Mouse (Mus musculus): ENCODE results near the gene Gm21775. TPM values are rescaled to one million over a fixed set of nuclear protein-coding genes. Genes with fewer than 3 reads are reported as not detected.
"Not testable (repeated sequence)": the region's sequence is repeated elsewhere in the genome, so short reads cannot be mapped to it uniquely, and the experiment has no call there.

The Gm21775 gene
- polyA plus RNA-seq (2014; fragmentation: Nextera tagmentation; extraction: Ambion mirVana), result not detected in 2 replicates

DNA sequence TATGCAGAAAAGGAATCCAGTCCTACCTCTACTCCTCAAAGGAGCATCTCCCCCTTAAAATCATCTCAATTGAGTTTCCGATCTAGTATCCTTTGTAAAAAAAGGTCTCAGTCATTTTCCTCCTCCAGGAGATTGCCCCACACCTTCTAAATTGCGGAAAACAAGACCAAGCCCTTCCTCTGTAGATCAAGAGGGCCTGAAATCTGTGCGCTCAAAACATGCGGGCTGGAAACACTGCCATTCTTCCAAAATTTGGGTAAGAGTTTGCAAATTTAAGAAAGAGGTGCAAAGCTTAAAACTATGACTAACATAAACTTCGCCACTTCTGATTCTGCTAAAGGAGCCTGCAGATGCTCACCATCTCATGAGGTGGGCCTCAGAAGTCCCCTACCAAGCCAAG lies at the start of gene Gm21775:
Gm21775 (plus strand) TSS at position 301 of the 400 bp plus-strand sequence.
- H3K27me3 ChIP-seq (ENCODE audit: control insufficient read depth, insufficient read depth, low read length); H3K9me3 ChIP-seq (replicated peaks; ENCODE audit: control insufficient read depth, low read length); H3K27ac ChIP-seq (ENCODE audit: low read depth, low read length); H3K36me3 ChIP-seq (ENCODE audit: control insufficient read depth, insufficient read depth, low read length); H3K4me3 ChIP-seq (ENCODE audit: low read depth, low read length); H3K4me1 ChIP-seq (ENCODE audit: control insufficient read depth, insufficient read depth, low read length); H3K9ac ChIP-seq (ENCODE audit: low read depth, low read length); H3K4me2 ChIP-seq; ATAC-seq (replicated peaks; ENCODE audit: insufficient number of reproducible peaks, low FRiP score, low TSS enrichment): not testable (repeated sequence)
- 46% methylated on average over 1 of the region's 5 CpGs for WGBS (ENCODE audit: insufficient replicate concordance)

DNA sequence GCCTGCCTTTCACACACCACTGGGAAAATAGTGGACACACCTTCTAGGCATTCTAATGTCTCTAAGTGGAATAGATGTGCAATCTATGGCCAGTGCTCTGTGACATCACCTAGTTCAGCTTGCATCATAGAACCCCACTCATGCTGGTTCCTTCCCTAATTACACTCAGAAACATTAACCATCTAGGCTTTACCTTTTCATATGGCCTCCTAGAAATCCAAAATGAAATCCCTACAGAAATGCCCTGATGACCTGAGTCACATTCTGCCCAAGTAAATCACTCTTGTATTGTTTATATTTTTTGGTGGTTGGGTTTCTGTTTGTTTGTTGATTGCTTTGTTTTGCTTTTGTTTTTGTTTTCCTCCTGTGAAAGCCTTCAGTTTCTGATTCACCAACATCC lies 17.3 kb upstream of the Gm21775 start, which contains the start of gene Gm20737:
Gm20737 (minus strand) TSS at position 101 of the 400 bp plus-strand sequence.
- H3K27me3 ChIP-seq (ENCODE audit: control insufficient read depth, insufficient read depth, low read length); H3K4me3 ChIP-seq (ENCODE audit: low read depth, low read length); H3K27ac ChIP-seq (ENCODE audit: low read depth, low read length); H3K4me1 ChIP-seq (ENCODE audit: control insufficient read depth, insufficient read depth, low read length); H3K36me3 ChIP-seq (ENCODE audit: control insufficient read depth, insufficient read depth, low read length); H3K9me3 ChIP-seq (replicated peaks; ENCODE audit: control insufficient read depth, low read length); ATAC-seq (replicated peaks; ENCODE audit: insufficient number of reproducible peaks, low FRiP score, low TSS enrichment); H3K4me2 ChIP-seq; H3K9ac ChIP-seq (ENCODE audit: low read depth, low read length): not testable (repeated sequence)

Other genes with a start within 250 kb of the Gm21775 start
- gene Gm20834, start 228.9 kb upstream of the Gm21775 start, polyA plus RNA-seq (2014; fragmentation: Nextera tagmentation; extraction: Ambion mirVana), result not detected in 2 replicates
- gene Gm28510, start 140.7 kb upstream of the Gm21775 start, polyA plus RNA-seq (2014; fragmentation: Nextera tagmentation; extraction: Ambion mirVana), result not detected in 2 replicates
- gene Gm20737, start 17.4 kb upstream of the Gm21775 start, polyA plus RNA-seq (2014; fragmentation: Nextera tagmentation; extraction: Ambion mirVana), result not detected in 2 replicates
- not detected in 2 replicates for gene Gm21900, start 62.9 kb downstream of the Gm21775 start, polyA plus RNA-seq (2014; fragmentation: Nextera tagmentation; extraction: Ambion mirVana)
- gene Gm20777, start 199.0 kb downstream of the Gm21775 start, polyA plus RNA-seq (2014; fragmentation: Nextera tagmentation; extraction: Ambion mirVana), result not detected in 2 replicates